Mouse (Mus musculus) adrenal gland, adult 2 months (tissue): ENCODE data around the gene Rin2. TPM values are rescaled to one million over a fixed set of nuclear protein-coding genes. Genes with fewer than 3 reads are reported as not detected.

Experiments used
- DNase-seq: peaks from one replicate; pipeline ENCODE4 v3.0.0; 2021
- long read RNA-seq: library from polyadenylated mRNA; stranded (forward); transcript quantifications from one replicate; pipeline ENCODE4 v2.0.0, GENCODE M21; 2021
- polyA plus RNA-seq: library from polyadenylated mRNA; depleted of rRNA; stranded (reverse); fragments of >200 nt; gene quantifications from 2 replicates; pipeline ENCODE4 v1.2.3, GENCODE M21; 2012; rRNA removed
- total RNA-seq, 2 experiments: library from RNA; stranded (reverse); gene quantifications; 2 replicates each; pipeline ENCODE4 v1.2.3; 2021

The Rin2 gene
- total RNA-seq (10 to 100 TPM; 23.0 to 31.9 TPM), polyA plus RNA-seq (4.3 and 4.8 TPM in 2 replicates)
- long read RNA-seq, full-length matches to known transcripts = 2 of 18 reads
- long read RNA-seq, partial matches to known transcripts = 16 of 18 reads
- long read RNA-seq, other reads (novel, unspliced or antisense) = 0 of 18 reads

- peak; percentile 86 for DNase-seq
Observed at GRCm38 (mm10) chr2:145675142-145675755, at the start of gene Rin2. Gene Rin2 (plus strand): TSS chr2:145675215.

GRCm38 (mm10) chr2:145631123-145631798 is 43.8 kb upstream of the Rin2 start:
- no peak for DNase-seq

DNA sequence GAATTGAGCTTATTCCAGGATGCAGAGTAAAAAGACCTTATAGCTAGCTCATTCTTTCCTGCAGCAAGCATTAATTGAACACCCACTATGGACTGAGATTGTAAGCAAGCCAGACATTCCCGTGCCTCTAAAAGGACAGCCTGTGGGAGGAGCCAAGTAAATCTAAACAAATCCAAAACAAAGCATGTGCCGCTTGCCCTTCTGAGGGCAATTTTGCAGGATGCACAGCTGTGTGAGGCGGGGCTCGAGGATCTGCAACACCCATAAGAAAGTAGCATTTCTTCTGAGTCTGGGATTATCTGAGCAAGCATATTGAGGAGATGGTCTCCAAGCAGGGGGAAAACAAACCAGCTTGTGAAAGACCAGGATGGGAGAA is 43.2 kb upstream of the Rin2 start:
- no peak for DNase-seq

- no peak for DNase-seq
Observed at GRCm38 (mm10) chr2:145633811-145634210, 41.2 kb upstream of the Rin2 start.

- no peak for DNase-seq
Observed at GRCm38 (mm10) chr2:145640255-145640984, 34.6 kb upstream of the Rin2 start.

- no peak for DNase-seq
Observed at GRCm38 (mm10) chr2:145655373-145655960, 19.5 kb upstream of the Rin2 start.

GRCm38 (mm10) chr2:145656121-145656520 is 18.9 kb upstream of the Rin2 start:
- no peak for DNase-seq

- DNase-seq = no peak
Observed at GRCm38 (mm10) chr2:145656716-145657115, 18.3 kb upstream of the Rin2 start.

- no peak for DNase-seq
Observed at GRCm38 (mm10) chr2:145661242-145661641, 13.8 kb upstream of the Rin2 start.

GRCm38 (mm10) chr2:145663899-145664298 is 11.1 kb upstream of the Rin2 start:
- DNase-seq = no peak

DNA sequence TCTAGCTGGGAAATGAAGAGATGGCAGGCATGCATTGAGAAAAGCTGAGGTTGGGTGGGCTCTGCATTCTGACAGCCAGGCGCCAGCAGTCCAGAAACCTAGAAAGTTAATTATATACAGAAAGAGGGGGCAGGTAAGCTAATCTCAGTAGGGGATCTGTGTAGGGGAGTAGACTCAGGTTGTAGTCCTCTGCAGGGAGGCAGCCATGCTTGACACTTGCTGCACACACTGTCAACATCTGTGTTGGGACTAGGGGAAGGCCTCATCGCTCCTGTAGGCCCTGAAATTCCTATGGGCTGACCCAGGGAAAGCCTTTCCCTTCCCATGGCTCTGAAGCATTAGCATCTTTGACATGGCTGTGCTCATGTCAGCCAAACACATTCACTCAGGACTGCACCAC is 10.7 kb upstream of the Rin2 start:
- DNase-seq = no peak

GRCm38 (mm10) chr2:145668135-145668534 is 6.9 kb upstream of the Rin2 start:
- DNase-seq = no peak

DNA sequence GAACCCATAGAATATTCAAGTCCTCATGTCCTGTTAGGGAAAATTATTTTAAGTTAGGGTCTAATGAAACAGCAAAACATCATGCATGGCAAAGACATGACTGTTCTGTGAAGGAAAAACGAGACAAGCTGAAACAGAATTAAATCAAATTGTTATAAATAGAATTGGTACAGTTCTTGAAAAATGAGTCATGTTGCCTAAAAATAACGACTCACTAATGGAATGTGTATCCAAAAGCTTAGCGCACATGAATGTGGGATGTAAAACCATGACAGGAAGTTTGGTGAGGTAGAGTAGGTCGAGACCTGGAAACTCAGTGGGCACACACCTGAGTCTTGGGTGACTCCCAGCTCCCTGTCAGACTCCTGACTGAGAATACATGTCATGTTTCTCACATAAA is 4.9 kb upstream of the Rin2 start:
- DNase-seq = no peak

GRCm38 (mm10) chr2:145674496-145675141 is 396 bp upstream of the Rin2 start:
- DNase-seq = no peak

DNA sequence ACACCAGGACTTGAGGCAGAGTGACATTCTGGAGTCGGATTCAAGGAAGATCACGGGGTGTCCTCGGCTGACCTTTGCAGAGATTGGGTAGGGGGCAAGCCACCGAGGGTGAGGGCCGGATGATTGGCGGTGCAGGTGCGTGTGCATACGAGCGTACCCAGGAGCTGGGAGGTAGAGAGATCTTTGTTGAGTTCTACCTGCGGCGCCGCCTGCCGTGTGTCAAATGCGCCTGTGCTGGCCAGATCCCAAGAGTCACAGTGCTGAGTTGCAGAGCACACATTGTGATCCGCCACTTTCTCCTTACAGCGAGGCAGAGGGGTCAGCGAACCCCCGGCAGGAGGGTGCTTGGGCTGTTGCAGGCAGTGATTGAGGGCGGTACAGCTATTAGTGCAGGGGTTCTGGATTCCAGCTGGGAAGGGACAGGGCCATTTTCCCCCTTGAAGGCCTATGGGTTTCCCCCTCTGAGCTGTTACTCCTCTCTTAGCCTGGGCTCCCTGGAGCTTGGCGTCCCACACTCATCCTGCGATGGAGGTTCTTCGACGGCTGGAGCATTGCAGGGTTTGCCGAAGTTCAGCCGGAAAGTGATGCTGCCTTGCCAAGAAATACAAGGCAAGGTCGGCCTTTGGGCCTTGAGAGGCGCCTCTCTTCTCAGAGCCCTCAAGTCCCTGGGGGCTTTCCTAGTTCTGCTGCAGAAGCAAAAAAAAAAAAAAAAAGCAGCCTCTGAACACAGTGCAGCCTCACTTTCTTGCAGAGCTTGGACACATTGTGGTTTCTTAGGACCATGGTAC is 935 bp downstream of the Rin2 start:
- peak; percentile 49 for DNase-seq

GRCm38 (mm10) chr2:145676544-145676925 is 1.5 kb downstream of the Rin2 start:
- DNase-seq = peak; percentile 26

DNA sequence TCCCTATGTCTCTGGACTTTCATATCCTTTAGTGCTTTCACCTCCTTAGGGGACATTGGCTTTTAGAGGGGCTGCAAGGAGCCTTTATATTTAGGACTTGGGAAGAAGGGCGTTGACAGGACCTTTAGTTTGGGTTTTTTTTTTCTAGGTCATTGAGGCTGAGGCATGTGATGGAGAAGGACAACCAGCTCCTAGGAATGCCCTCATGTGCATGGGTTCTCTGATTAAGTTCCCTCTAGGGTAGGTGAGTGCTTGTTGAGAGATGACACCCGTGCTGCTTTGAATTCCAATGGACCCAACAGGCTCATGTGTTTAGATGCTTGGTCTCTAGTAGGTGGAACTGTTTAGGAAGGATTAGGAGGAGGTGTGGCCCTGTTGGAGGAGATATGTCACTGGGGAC is 1.9 kb downstream of the Rin2 start:
- no peak for DNase-seq

GRCm38 (mm10) chr2:145680141-145680540 is 5.1 kb downstream of the Rin2 start:
- DNase-seq = no peak

DNA sequence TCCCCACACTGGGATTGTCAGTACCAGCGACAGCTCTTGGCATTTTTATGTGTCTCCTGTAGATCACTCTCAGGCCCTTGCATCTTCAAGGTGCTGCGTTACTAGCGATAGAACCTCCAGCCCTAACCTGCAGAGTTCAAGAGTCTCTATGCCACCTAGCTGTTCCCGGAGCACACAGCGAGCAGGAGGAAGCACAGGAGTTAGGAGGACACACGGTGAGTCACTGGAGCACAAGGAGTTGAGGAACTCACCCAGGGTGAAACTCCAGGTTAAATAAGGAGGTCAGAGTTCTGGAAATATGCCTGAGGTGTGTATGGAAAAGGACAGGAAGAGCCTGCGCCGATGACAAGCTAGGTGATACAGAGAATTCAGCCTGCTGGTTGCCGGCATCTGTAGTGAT is 5.7 kb downstream of the Rin2 start:
- no peak for DNase-seq

DNA sequence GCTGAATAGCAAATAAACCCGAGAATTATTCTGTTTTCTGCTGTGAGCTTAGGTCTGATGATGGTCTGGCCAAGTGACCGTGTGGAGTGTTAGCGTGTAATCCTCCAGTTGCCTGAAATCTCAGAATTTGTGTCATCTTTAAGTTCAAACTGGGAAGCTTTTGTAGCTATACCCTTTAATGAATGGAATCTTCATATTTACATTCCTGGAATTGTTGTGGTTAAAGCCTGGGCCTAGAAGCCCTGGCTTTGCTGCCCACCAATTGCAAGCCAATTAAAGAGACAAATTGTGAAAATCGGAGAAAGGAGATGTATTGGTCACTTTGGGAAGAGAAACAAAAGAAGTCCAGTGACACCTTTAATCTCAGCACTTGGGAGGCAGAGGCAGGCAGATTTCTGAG is 6.6 kb downstream of the Rin2 start:
- DNase-seq = no peak

DNA sequence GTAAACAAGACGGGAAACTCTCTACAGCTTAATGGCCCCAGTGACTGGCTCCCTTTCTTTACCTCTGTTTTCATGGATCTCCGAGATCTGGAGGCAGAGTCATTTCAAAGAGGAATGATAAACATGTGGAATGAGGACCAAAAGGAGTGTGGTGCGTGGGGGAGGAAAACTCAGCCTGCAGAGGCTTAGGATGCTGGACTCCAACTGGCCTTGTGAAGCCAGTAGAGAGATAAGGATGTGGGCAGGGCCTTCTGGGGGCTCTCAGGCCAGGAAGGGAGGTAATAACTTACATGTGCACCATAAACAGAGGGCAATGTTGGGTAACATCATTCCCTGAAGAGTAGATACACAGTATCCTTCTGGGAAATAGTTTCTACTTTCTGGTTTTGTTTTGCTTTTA is 7.9 kb downstream of the Rin2 start:
- DNase-seq = no peak
